Mouse (Mus musculus): Measurements from ENCODE around the gene St3gal5. TPM values are rescaled to one million over a fixed set of nuclear protein-coding genes. Genes with fewer than 3 reads are reported as not detected.
A peak's percentile ranks its signal among the peaks of the same experiment; 100 is the strongest.

Gene St3gal5
- polyA plus RNA-seq, 1 experiment: 22.3 TPM

DNA sequence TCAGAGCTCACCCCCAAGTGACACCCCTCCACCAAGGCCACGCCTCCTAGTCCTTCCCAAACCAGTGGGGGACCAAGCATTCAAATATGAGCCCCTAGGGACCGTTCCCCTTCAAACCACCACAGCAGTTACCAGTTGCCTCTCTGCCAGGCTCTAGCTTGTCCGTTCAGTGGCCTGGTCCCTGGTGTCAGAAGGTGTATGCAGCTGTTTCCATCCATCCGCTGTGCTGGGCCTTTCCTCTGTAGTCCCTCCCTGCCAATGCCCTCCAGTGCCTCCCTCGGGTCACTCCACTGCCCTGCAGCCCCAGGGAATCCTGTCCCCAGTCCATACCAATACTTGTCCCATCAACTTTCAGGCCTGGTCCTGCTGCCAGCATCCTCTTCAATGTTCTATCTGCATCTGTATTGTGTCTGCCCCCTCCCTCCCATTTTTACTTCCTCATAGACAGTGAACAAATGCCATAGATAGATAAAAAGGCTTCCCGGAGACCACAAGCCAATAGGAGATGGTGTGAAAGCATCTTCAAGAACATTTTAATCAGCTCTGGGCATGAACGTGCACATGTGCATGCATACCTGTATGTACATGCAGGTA lies 57.6 kb downstream of the St3gal5 start:
- H3K9me3 ChIP-seq: peaks cover 15% of the 10 kb centered on the region
- peaks cover 17% of the 10 kb centered on the region for H3K27me3 ChIP-seq (replicated peaks)
- TF ChIP-seq FLI1 (IDR thresholded peaks at IDR 0.05; ENCODE audit: low read length) (no peak), GATA1 (IDR thresholded peaks at IDR 0.05; ENCODE audit: borderline replicate concordance, low read length) (no peak)
- peaks cover 3% of the 10 kb centered on the region; the same call in 1 of the 2 replicates for H3K4me1 ChIP-seq
- no peak overlapping the region for H3K4me3 ChIP-seq (replicated peaks)
- peaks cover 50% of the 10 kb centered on the region for H3K36me3 ChIP-seq (replicated peaks; ENCODE audit: low read length)

- Histone ChIP-seq H3K36me3 (replicated peaks; ENCODE audit: low read length) (peaks cover 45% of the 10 kb centered on the region), H3K27me3 (replicated peaks) (peaks cover 21% of the 10 kb centered on the region), H3K4me1 (peaks cover 6% of the 10 kb centered on the region; the same call in 1 of the 2 replicates), H3K9me3 (peaks cover 13% of the 10 kb centered on the region), H3K4me3 (replicated peaks) (no peak overlapping the region)
- no peak for TF ChIP-seq FLI1 (IDR thresholded peaks at IDR 0.05; ENCODE audit: low read length)
Observed at GRCm38 (mm10) chr6:72155649-72156048, 58.3 kb downstream of the St3gal5 start.

- H3K9me3 ChIP-seq: peaks cover 13% of the 10 kb centered on the region
- TF ChIP-seq FLI1 (IDR thresholded peaks at IDR 0.05; ENCODE audit: low read length): no peak
- no peak for TF ChIP-seq GATA1 (IDR thresholded peaks at IDR 0.05; ENCODE audit: borderline replicate concordance, low read length)
- peaks cover 34% of the 10 kb centered on the region for H3K27me3 ChIP-seq (replicated peaks)
- peaks cover 20% of the 10 kb centered on the region for H3K36me3 ChIP-seq (replicated peaks; ENCODE audit: low read length)
- H3K4me1 ChIP-seq: peaks cover 31% of the 10 kb centered on the region
- no peak overlapping the region for H3K4me3 ChIP-seq (replicated peaks)
Observed at GRCm38 (mm10) chr6:72158966-72159764, 61.8 kb downstream of the St3gal5 start.

DNA sequence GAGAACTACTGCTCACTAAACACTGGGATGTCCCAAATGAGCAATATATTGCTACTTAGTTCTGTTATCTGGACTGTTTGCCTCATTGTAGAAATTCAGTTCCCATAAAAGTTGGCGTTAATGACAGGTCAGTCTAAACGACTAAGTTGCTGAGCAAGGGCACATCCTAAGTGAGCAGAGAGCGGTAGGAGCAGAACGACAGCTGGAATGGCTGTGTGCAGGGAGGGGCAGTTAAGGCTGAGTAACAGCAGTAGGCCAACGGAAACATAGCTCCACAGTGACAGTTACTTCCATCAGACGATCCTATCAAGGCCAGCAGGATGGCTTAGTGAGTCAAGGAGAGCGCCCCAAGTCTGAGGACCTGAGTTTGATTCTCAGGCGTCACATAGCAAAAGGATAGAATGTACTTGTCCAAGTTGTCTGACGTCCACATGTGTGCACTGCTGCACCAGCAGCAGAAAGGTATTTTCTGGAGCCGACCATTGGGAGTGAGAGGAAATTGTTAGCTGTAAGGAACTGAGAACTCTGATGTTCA lies 62.5 kb downstream of the St3gal5 start:
- Histone ChIP-seq H3K4me3 (replicated peaks) (peak overlapping the region; percentile 19), H3K36me3 (replicated peaks; ENCODE audit: low read length) (peaks cover 15% of the 10 kb centered on the region), H3K27me3 (replicated peaks) (peaks cover 34% of the 10 kb centered on the region), H3K4me1 (peaks cover 39% of the 10 kb centered on the region), H3K9me3 (peaks cover 13% of the 10 kb centered on the region)
- TF ChIP-seq FLI1 (IDR thresholded peaks at IDR 0.05; ENCODE audit: low read length): no peak
- TF ChIP-seq GATA1 (IDR thresholded peaks at IDR 0.05; ENCODE audit: borderline replicate concordance, low read length): no peak

DNA sequence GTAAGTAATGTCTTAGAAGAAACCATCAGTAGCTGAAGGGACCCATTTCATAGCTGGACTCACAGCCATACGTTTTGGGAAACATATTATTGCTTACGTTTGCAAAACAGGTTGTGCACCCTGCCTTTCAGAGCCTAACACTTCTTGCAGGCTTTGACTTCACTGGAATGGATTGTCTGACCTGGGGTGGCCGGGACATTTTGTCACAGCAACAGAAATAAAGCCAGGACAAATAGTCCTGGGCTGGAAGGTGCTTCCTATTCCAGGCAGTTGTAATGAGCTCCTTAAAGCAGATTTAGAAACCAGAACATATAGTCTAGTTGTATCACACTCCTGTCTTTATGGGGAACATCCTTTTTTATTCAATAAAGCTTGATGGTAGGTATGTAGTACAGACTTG lies 63.6 kb downstream of the St3gal5 start:
- no peak for TF ChIP-seq FLI1 (IDR thresholded peaks at IDR 0.05; ENCODE audit: low read length)
- TF ChIP-seq GATA1 (IDR thresholded peaks at IDR 0.05; ENCODE audit: borderline replicate concordance, low read length): no peak
- peaks cover 13% of the 10 kb centered on the region for H3K9me3 ChIP-seq
- peaks cover 44% of the 10 kb centered on the region for H3K4me1 ChIP-seq
- H3K27me3 ChIP-seq (replicated peaks): peaks cover 32% of the 10 kb centered on the region
- H3K36me3 ChIP-seq (replicated peaks; ENCODE audit: low read length): peaks cover 4% of the 10 kb centered on the region
- no peak overlapping the region for H3K4me3 ChIP-seq (replicated peaks)

DNA sequence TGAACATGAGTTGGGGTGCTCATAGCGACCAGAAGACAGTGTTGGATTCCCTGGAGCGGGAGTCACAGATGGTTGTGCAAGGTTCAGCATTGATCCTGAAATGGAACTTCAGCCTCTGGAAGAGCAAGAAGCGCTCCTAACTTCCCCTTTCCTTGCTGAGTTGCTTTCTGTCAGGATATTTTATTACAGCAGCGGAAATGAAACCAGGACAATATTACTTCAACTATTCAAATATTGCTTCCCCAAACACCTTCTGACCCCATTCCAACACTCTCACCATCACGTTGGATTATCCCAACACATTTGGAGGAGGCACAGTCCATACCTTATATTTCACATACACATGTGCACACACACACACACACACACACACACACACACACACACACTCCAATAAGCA lies 64.4 kb downstream of the St3gal5 start:
- Histone ChIP-seq H3K9me3 (peaks cover 13% of the 10 kb centered on the region), H3K4me3 (replicated peaks) (no peak overlapping the region), H3K36me3 (replicated peaks; ENCODE audit: low read length) (peaks cover 4% of the 10 kb centered on the region), H3K27me3 (replicated peaks) (peaks cover 36% of the 10 kb centered on the region), H3K4me1 (peaks cover 44% of the 10 kb centered on the region)
- no peak for TF ChIP-seq FLI1 (IDR thresholded peaks at IDR 0.05; ENCODE audit: low read length)
- TF ChIP-seq GATA1 (IDR thresholded peaks at IDR 0.05; ENCODE audit: borderline replicate concordance, low read length): no peak

GRCm38 (mm10) chr6:72162155-72162890 lies 64.9 kb downstream of the St3gal5 start:
- Histone ChIP-seq H3K9me3 (peaks cover 13% of the 10 kb centered on the region), H3K36me3 (replicated peaks; ENCODE audit: low read length) (peaks cover 4% of the 10 kb centered on the region), H3K27me3 (replicated peaks) (peaks cover 36% of the 10 kb centered on the region), H3K4me3 (replicated peaks) (peak overlapping the region; percentile 86), H3K4me1 (peaks cover 44% of the 10 kb centered on the region)
- TF ChIP-seq FLI1 (IDR thresholded peaks at IDR 0.05; ENCODE audit: low read length) (no peak), GATA1 (IDR thresholded peaks at IDR 0.05; ENCODE audit: borderline replicate concordance, low read length) (no peak)

DNA sequence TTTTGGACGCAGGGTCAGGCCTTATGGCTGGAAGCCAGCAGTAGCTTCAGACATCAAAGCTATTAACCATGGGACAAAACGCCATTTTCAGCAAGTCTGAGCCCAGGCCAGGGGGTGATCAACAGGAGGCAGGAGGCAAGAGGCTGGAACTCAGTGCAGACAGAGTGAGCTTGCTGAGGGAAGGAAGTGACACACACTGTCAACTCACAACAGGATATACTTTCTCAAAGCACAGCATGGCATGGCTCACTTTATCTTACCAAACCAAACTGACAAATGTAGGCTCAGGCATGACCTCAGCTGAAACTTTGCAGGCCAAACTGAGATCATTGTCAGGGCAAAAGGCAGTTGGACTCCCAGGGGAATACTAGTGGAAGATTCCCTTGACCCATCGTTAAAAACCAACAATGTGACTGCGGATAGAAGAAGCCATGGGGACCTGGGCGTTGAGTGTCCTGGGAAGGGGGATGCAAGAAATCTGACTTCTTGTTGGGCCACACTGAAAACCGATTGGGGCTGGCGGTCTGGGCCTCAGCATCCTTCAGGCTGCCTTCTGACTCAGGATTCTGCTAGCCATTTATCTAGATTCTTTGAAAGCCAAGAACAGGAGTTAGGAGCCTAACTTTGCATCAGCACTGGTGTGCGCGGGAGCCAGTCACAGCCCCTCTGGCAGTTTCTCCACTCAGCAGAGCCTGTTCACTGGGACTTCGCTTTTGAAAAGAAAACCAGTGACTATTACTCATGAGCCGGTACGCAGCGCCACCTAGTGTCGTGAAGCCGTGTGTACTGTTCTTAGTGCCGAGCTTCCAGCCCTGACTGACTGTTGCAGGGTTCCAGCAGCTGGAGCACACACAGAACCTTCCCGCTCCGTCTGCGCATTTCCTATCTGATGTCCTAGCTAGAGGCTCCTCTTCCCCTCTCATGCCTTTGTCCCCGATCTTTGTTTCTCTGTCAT lies 67.2 kb downstream of the St3gal5 start:
- Histone ChIP-seq H3K4me1 (peaks cover 44% of the 10 kb centered on the region), H3K9me3 (peaks cover 8% of the 10 kb centered on the region), H3K27me3 (replicated peaks) (peaks cover 31% of the 10 kb centered on the region), H3K36me3 (replicated peaks; ENCODE audit: low read length) (no peaks in the 10 kb centered on the region), H3K4me3 (replicated peaks) (peak overlapping the region; percentile 82)
- no peak for TF ChIP-seq GATA1 (IDR thresholded peaks at IDR 0.05; ENCODE audit: borderline replicate concordance, low read length)
- no peak for TF ChIP-seq FLI1 (IDR thresholded peaks at IDR 0.05; ENCODE audit: low read length)

- Histone ChIP-seq H3K4me1 (peaks cover 37% of the 10 kb centered on the region), H3K36me3 (replicated peaks; ENCODE audit: low read length) (no peaks in the 10 kb centered on the region), H3K27me3 (replicated peaks) (peaks cover 27% of the 10 kb centered on the region), H3K4me3 (replicated peaks) (no peak overlapping the region), H3K9me3 (peaks cover 8% of the 10 kb centered on the region)
- no peak for TF ChIP-seq GATA1 (IDR thresholded peaks at IDR 0.05; ENCODE audit: borderline replicate concordance, low read length)
- TF ChIP-seq FLI1 (IDR thresholded peaks at IDR 0.05; ENCODE audit: low read length): no peak
Observed at GRCm38 (mm10) chr6:72165907-72166306, 68.5 kb downstream of the St3gal5 start.

Data from megakaryocyte, embryonic 14.5 days (primary cell).